Mouse (Mus musculus): ENCODE results near the gene Mfap3. TPM values are rescaled to one million over a fixed set of nuclear protein-coding genes. Genes with fewer than 3 reads are reported as not detected.
A peak's percentile ranks its signal among the peaks of the same experiment; 100 is the strongest.

The Mfap3 gene
- polyA plus RNA-seq, 1 experiment from 2014 or later: 37.6 TPM

GRCm38 (mm10) chr11:57568950-57569490 lies 50.6 kb downstream of the Mfap3 start:
- H3K9me3 ChIP-seq (ENCODE audit: control insufficient read depth, low read length): no peaks in the 10 kb centered on the region
- no peak overlapping the region for H3K27ac ChIP-seq (ENCODE audit: low read length)
- no peak for ATAC-seq
- 89% methylated on average over 2 of the region's 2 CpGs for WGBS
- H3K4me3 ChIP-seq (ENCODE audit: low read length): no peak overlapping the region
- H3K36me3 ChIP-seq (ENCODE audit: control insufficient read depth, insufficient read depth, low read length): no peaks in the 10 kb centered on the region
- H3K4me2 ChIP-seq (ENCODE audit: low read depth, low read length): no peak overlapping the region
- no peak overlapping the region for H3K9ac ChIP-seq (ENCODE audit: low read depth, low read length)
- H3K27me3 ChIP-seq (replicated peaks; ENCODE audit: control insufficient read depth, insufficient read depth, low read length): no peaks in the 10 kb centered on the region
- H3K4me1 ChIP-seq (ENCODE audit: control insufficient read depth, insufficient read depth, low read length): peaks cover 4% of the 10 kb centered on the region; the same call in 1 of the 2 replicates

GRCm38 (mm10) chr11:57571035-57571434 lies 52.6 kb downstream of the Mfap3 start:
- Histone ChIP-seq H3K4me2 (ENCODE audit: low read depth, low read length) (no peak overlapping the region), H3K4me1 (ENCODE audit: control insufficient read depth, insufficient read depth, low read length) (peaks cover 7% of the 10 kb centered on the region; the same call in 1 of the 2 replicates), H3K27me3 (replicated peaks; ENCODE audit: control insufficient read depth, insufficient read depth, low read length) (no peaks in the 10 kb centered on the region), H3K36me3 (ENCODE audit: control insufficient read depth, insufficient read depth, low read length) (no peaks in the 10 kb centered on the region), H3K9ac (ENCODE audit: low read depth, low read length) (no peak overlapping the region), H3K27ac (ENCODE audit: low read length) (no peak overlapping the region), H3K4me3 (ENCODE audit: low read length) (no peak overlapping the region), H3K9me3 (ENCODE audit: control insufficient read depth, low read length) (no peaks in the 10 kb centered on the region)
- WGBS: 82% methylated on average over 3 of the region's 3 CpGs
- no peak for ATAC-seq

GRCm38 (mm10) chr11:57573686-57574274 lies 55.3 kb downstream of the Mfap3 start:
- H3K9me3 ChIP-seq (ENCODE audit: control insufficient read depth, low read length): no peaks in the 10 kb centered on the region
- H3K36me3 ChIP-seq (ENCODE audit: control insufficient read depth, insufficient read depth, low read length): no peaks in the 10 kb centered on the region
- H3K27me3 ChIP-seq (replicated peaks; ENCODE audit: control insufficient read depth, insufficient read depth, low read length): no peaks in the 10 kb centered on the region
- 0 out of 2 replicates have a peak overlapping the region, but pooled peaks have one; percentile 24 for H3K9ac ChIP-seq (ENCODE audit: low read depth, low read length)
- no peak overlapping the region for H3K27ac ChIP-seq (ENCODE audit: low read length)
- peak overlapping the region; percentile 30; the same call in 1 of the 2 replicates for H3K4me2 ChIP-seq (ENCODE audit: low read depth, low read length)
- no peak for ATAC-seq
- 31% methylated on average over 14 of the region's 14 CpGs for WGBS
- peaks cover 7% of the 10 kb centered on the region; the same call in 1 of the 2 replicates for H3K4me1 ChIP-seq (ENCODE audit: control insufficient read depth, insufficient read depth, low read length)
- H3K4me3 ChIP-seq (ENCODE audit: low read length): no peak overlapping the region

GRCm38 (mm10) chr11:57576871-57577515 lies 58.5 kb downstream of the Mfap3 start:
- no peak overlapping the region for H3K4me3 ChIP-seq (ENCODE audit: low read length)
- 78% methylated on average over 6 of the region's 6 CpGs for WGBS
- H3K27ac ChIP-seq (ENCODE audit: low read length): no peak overlapping the region
- no peak overlapping the region for H3K4me2 ChIP-seq (ENCODE audit: low read depth, low read length)
- H3K27me3 ChIP-seq (replicated peaks; ENCODE audit: control insufficient read depth, insufficient read depth, low read length): no peaks in the 10 kb centered on the region
- H3K9me3 ChIP-seq (ENCODE audit: control insufficient read depth, low read length): no peaks in the 10 kb centered on the region
- ATAC-seq: no peak
- no peaks in the 10 kb centered on the region for H3K36me3 ChIP-seq (ENCODE audit: control insufficient read depth, insufficient read depth, low read length)
- no peak overlapping the region for H3K9ac ChIP-seq (ENCODE audit: low read depth, low read length)
- H3K4me1 ChIP-seq (ENCODE audit: control insufficient read depth, insufficient read depth, low read length): peaks cover 7% of the 10 kb centered on the region; the same call in 1 of the 2 replicates

- Histone ChIP-seq H3K4me1 (ENCODE audit: control insufficient read depth, insufficient read depth, low read length) (no peaks in the 10 kb centered on the region), H3K4me3 (ENCODE audit: low read length) (no peak overlapping the region), H3K9me3 (ENCODE audit: control insufficient read depth, low read length) (no peaks in the 10 kb centered on the region), H3K27ac (ENCODE audit: low read length) (no peak overlapping the region), H3K36me3 (ENCODE audit: control insufficient read depth, insufficient read depth, low read length) (no peaks in the 10 kb centered on the region), H3K4me2 (ENCODE audit: low read depth, low read length) (no peak overlapping the region), H3K27me3 (replicated peaks; ENCODE audit: control insufficient read depth, insufficient read depth, low read length) (no peaks in the 10 kb centered on the region), H3K9ac (ENCODE audit: low read depth, low read length) (no peak overlapping the region)
- WGBS: 24% methylated on average over 10 of the region's 10 CpGs
- no peak for ATAC-seq
These were observed 64.6 kb downstream of the Mfap3 start for GRCm38 (mm10) chr11:57582818-57583635.

Other genes starting within 250 kb of the Mfap3 start
- gene Fam114a2, start within 50 bp of the Mfap3 start, polyA plus RNA-seq (2015; fragmentation: Nextera tagmentation; extraction: Ambion mirVana): 89.6 and 90.5 TPM in 2 replicates
- gene Galnt10, start 126.8 kb downstream of the Mfap3 start, polyA plus RNA-seq (2015; fragmentation: Nextera tagmentation; extraction: Ambion mirVana): 16.9 and 17.8 TPM in 2 replicates

All from intestine, embryonic 16.5 days (tissue).